8 mouse cellular contexts compared by ENCODE assay signal in genomic region chr6:125132470-125132869, GRCm38 (mm10). TPM values are rescaled to one million over a fixed set of nuclear protein-coding genes. Genes with fewer than 3 reads are reported as not detected.
DNase-seq lines count a peak whose midpoint lies in the region; ATAC-seq and TF ChIP-seq lines count a peak whose summit lies in the region.

No protein-coding gene starts in this region.

- DNase-seq in spleen, adult 2 months (ENCODE audit: low read depth in 1 of 2, low spot score in 2 of 2) = no peak
- DNase-seq in spleen, postnatal 4 days (ENCODE audit: low spot score in 2 of 2) = no peak
- DNase-seq in limb, embryonic 14.5 days (ENCODE audit: low spot score) = no peak
- DNase-seq in adrenal gland, postnatal 4 days (ENCODE audit: low spot score in 2 of 2) = no peak
- DNase-seq in thymus, postnatal 14 days = no peak

- TF ChIP-seq CTCF in spleen, adult 2 months (IDR thresholded peaks at IDR 0.05; ENCODE audit: extremely low read depth, insufficient read depth, insufficient read length, insufficient replicate concordance) = no peak

- H3K4me2 ChIP-seq in limb, embryonic 14.5 days (replicated peaks; ENCODE audit: low read depth, low read length, severe bottlenecking) = peak overlapping the region; percentile 86
- H3K4me2 ChIP-seq in stomach, embryonic 15.5 days = peak overlapping the region; percentile 81

- peak overlapping the region; percentile 73 for H3K9ac ChIP-seq in limb, embryonic 14.5 days (ENCODE audit: low read depth, low read length, severe bottlenecking)
- H3K9ac ChIP-seq in stomach, embryonic 15.5 days = peak overlapping the region; percentile 78

- 3% methylated on average over 11 of the region's 11 CpGs for WGBS in spleen, adult 2 months
- WGBS in limb, embryonic 14.5 days = 10% methylated on average over 11 of the region's 11 CpGs
- WGBS in stomach, embryonic 15.5 days = 4% methylated on average over 11 of the region's 11 CpGs

- no peaks in the 10 kb centered on the region for H3K9me3 ChIP-seq in erythroblast, embryonic 14.5 days (ENCODE audit: control insufficient read depth, low read length)
- H3K9me3 ChIP-seq in limb, embryonic 14.5 days (ENCODE audit: control insufficient read depth, low read length) = no peaks in the 10 kb centered on the region
- no peaks in the 10 kb centered on the region for H3K9me3 ChIP-seq in stomach, embryonic 15.5 days

- no peak for TF ChIP-seq POLR2A in spleen, adult 2 months (IDR thresholded peaks at IDR 0.05; ENCODE audit: low read depth, low read length)
- no peak for TF ChIP-seq POLR2A in limb, embryonic 14.5 days (IDR thresholded peaks at IDR 0.05; ENCODE audit: borderline replicate concordance, extremely low read depth, insufficient read depth, insufficient read length)

- H3K27ac ChIP-seq in spleen, adult 2 months (ENCODE audit: insufficient read depth, low read length) = 0 out of 2 replicates have a peak overlapping the region, but pooled peaks have one; percentile 44
- H3K27ac ChIP-seq in limb, embryonic 14.5 days (replicated peaks; ENCODE audit: low read depth, low read length) = no peak overlapping the region
- 0 out of 2 replicates have a peak overlapping the region, but pooled peaks have one; percentile 21 for H3K27ac ChIP-seq in stomach, embryonic 15.5 days

- no peaks in the 10 kb centered on the region for H3K27me3 ChIP-seq in erythroblast, embryonic 14.5 days (ENCODE audit: control insufficient read depth)
- H3K27me3 ChIP-seq in spleen, adult 2 months (ENCODE audit: control insufficient read depth, insufficient read depth, low read length) = no peaks in the 10 kb centered on the region
- no peaks in the 10 kb centered on the region for H3K27me3 ChIP-seq in limb, embryonic 14.5 days (ENCODE audit: control insufficient read depth, insufficient read depth, low read length)
- no peaks in the 10 kb centered on the region for H3K27me3 ChIP-seq in stomach, embryonic 15.5 days (replicated peaks)

- peak overlapping the region; percentile 69 for H3K4me3 ChIP-seq in erythroblast, embryonic 14.5 days (replicated peaks)
- peak overlapping the region; percentile 94 for H3K4me3 ChIP-seq in spleen, adult 2 months (ENCODE audit: extremely low read depth, insufficient read depth, insufficient read length)
- H3K4me3 ChIP-seq in limb, embryonic 14.5 days (replicated peaks; ENCODE audit: low read length) = peak overlapping the region; percentile 83
- peak overlapping the region; percentile 84 for H3K4me3 ChIP-seq in stomach, embryonic 15.5 days (replicated peaks)

- peaks cover 29% of the 10 kb centered on the region for H3K4me1 ChIP-seq in erythroblast, embryonic 14.5 days (ENCODE audit: control insufficient read depth)
- peaks cover 5% of the 10 kb centered on the region for H3K4me1 ChIP-seq in spleen, adult 2 months (ENCODE audit: control insufficient read depth, insufficient read depth, insufficient read length)
- no peaks in the 10 kb centered on the region for H3K4me1 ChIP-seq in limb, embryonic 14.5 days (ENCODE audit: control insufficient read depth, insufficient read depth, low read length)
- peaks cover 7% of the 10 kb centered on the region; the same call in 1 of the 2 replicates for H3K4me1 ChIP-seq in stomach, embryonic 15.5 days

- no peak for ATAC-seq in erythroblast, adult 5-6 weeks (replicated peaks; ENCODE audit: low FRiP score, poor library complexity, severe bottlenecking)
- ATAC-seq in limb, embryonic 14.5 days (ENCODE audit: low FRiP score, low read depth) = no peak
- no peak for ATAC-seq in stomach, embryonic 15.5 days (ENCODE audit: insufficient read depth, low FRiP score, low read depth)

- H3K36me3 ChIP-seq in erythroblast, embryonic 14.5 days (ENCODE audit: control insufficient read depth) = peaks cover 70% of the 10 kb centered on the region
- H3K36me3 ChIP-seq in spleen, adult 2 months (ENCODE audit: control insufficient read depth, insufficient read depth, low read length) = peaks cover 35% of the 10 kb centered on the region
- H3K36me3 ChIP-seq in limb, embryonic 14.5 days (ENCODE audit: control insufficient read depth, insufficient read depth, low read length) = peaks cover 72% of the 10 kb centered on the region
- peaks cover 56% of the 10 kb centered on the region for H3K36me3 ChIP-seq in stomach, embryonic 15.5 days

RNA-seq across cellular contexts. Expression of gene Nop2, which starts 0.8 kb away (rescaled TPM):
- polyA plus RNA-seq in erythroblast, embryonic 14.5 days (2012) = 0.78 and 1.8 TPM in 2 replicates
- 4.8 and 6.7 TPM in 2 replicates for total RNA-seq in erythroblast, adult 5-6 weeks (2015; ENCODE audit: low replicate concordance)
- 10.5 and 11.8 TPM in 2 replicates for total RNA-seq in erythroblast, adult 5-6 weeks (2017; ENCODE audit: low replicate concordance)
- polyA plus RNA-seq in spleen, adult 2 months (2012; rRNA removed) = 14.0 and 16.2 TPM in 2 replicates
- 43.7 and 48.5 TPM in 2 replicates for polyA plus RNA-seq in limb, embryonic 14.5 days (2012; rRNA removed)
- 54.2 TPM in 2 replicates for polyA plus RNA-seq in limb, embryonic 14.5 days (2014; fragmentation: Nextera tagmentation; extraction: Ambion mirVana)
- 55.6 and 60.1 TPM in 2 replicates for polyA plus RNA-seq in stomach, embryonic 15.5 days (2015; fragmentation: Nextera tagmentation; extraction: Ambion mirVana)
- 10 to 100 TPM; 36.5 to 36.8 TPM for total RNA-seq in adrenal gland, postnatal 4 days (2021)

RNA-seq across cellular contexts. Expression of gene Iffo1, which starts 12.6 kb away (rescaled TPM):
- 1.3 and 1.5 TPM in 2 replicates for polyA plus RNA-seq in erythroblast, embryonic 14.5 days (2012)
- 3.1 and 6.9 TPM in 2 replicates for total RNA-seq in erythroblast, adult 5-6 weeks (2015; ENCODE audit: low replicate concordance)
- total RNA-seq in erythroblast, adult 5-6 weeks (2017; ENCODE audit: low replicate concordance) = 2.2 and 10.9 TPM in 2 replicates
- polyA plus RNA-seq in spleen, adult 2 months (2012; rRNA removed) = 58.0 and 66.8 TPM in 2 replicates
- polyA plus RNA-seq in limb, embryonic 14.5 days (2012; rRNA removed) = 64.7 and 78.6 TPM in 2 replicates
- 25.9 and 34.1 TPM in 2 replicates for polyA plus RNA-seq in limb, embryonic 14.5 days (2014; fragmentation: Nextera tagmentation; extraction: Ambion mirVana)
- polyA plus RNA-seq in stomach, embryonic 15.5 days (2015; fragmentation: Nextera tagmentation; extraction: Ambion mirVana) = 8.2 and 9.0 TPM in 2 replicates
- total RNA-seq in adrenal gland, postnatal 4 days (2021) = 10 to 100 TPM; 42.7 to 49.9 TPM

RNA-seq across cellular contexts. Expression of gene Gapdh, which starts 33.8 kb away (rescaled TPM):
- polyA plus RNA-seq in erythroblast, embryonic 14.5 days (2012) = 525 and 659 TPM in 2 replicates
- total RNA-seq in erythroblast, adult 5-6 weeks (2015; ENCODE audit: low replicate concordance) = 912 and 913 TPM in 2 replicates
- total RNA-seq in erythroblast, adult 5-6 weeks (2017; ENCODE audit: low replicate concordance) = 174 and 278 TPM in 2 replicates
- polyA plus RNA-seq in spleen, adult 2 months (2012; rRNA removed) = 1,160 and 1,333 TPM in 2 replicates
- 3,758 and 4,454 TPM in 2 replicates for polyA plus RNA-seq in limb, embryonic 14.5 days (2012; rRNA removed)
- polyA plus RNA-seq in limb, embryonic 14.5 days (2014; fragmentation: Nextera tagmentation; extraction: Ambion mirVana) = 1,656 and 1,691 TPM in 2 replicates
- polyA plus RNA-seq in stomach, embryonic 15.5 days (2015; fragmentation: Nextera tagmentation; extraction: Ambion mirVana) = 1,509 and 1,865 TPM in 2 replicates
- 1,000 to 10,000 TPM; 1,146 to 1,218 TPM for total RNA-seq in adrenal gland, postnatal 4 days (2021)

RNA-seq across cellular contexts. Expression of gene Chd4, which starts 36.7 kb away (rescaled TPM):
- polyA plus RNA-seq in erythroblast, embryonic 14.5 days (2012) = 6.8 TPM in 2 replicates
- total RNA-seq in erythroblast, adult 5-6 weeks (2015; ENCODE audit: low replicate concordance) = 31.8 and 50.0 TPM in 2 replicates
- 70.6 and 102 TPM in 2 replicates for total RNA-seq in erythroblast, adult 5-6 weeks (2017; ENCODE audit: low replicate concordance)
- 87.4 and 196 TPM in 2 replicates for polyA plus RNA-seq in spleen, adult 2 months (2012; rRNA removed)
- polyA plus RNA-seq in limb, embryonic 14.5 days (2012; rRNA removed) = 75.0 and 89.7 TPM in 2 replicates
- polyA plus RNA-seq in limb, embryonic 14.5 days (2014; fragmentation: Nextera tagmentation; extraction: Ambion mirVana) = 78.6 and 81.8 TPM in 2 replicates
- polyA plus RNA-seq in stomach, embryonic 15.5 days (2015; fragmentation: Nextera tagmentation; extraction: Ambion mirVana) = 58.6 and 62.3 TPM in 2 replicates
- total RNA-seq in adrenal gland, postnatal 4 days (2021) = 100 to 1,000 TPM; 227 to 264 TPM

RNA-seq across cellular contexts. Expression of gene Ncapd2, which starts 59.0 kb away (rescaled TPM):
- polyA plus RNA-seq in erythroblast, embryonic 14.5 days (2012) = 78.5 and 98.6 TPM in 2 replicates
- 139 and 148 TPM in 2 replicates for total RNA-seq in erythroblast, adult 5-6 weeks (2015; ENCODE audit: low replicate concordance)
- 137 and 246 TPM in 2 replicates for total RNA-seq in erythroblast, adult 5-6 weeks (2017; ENCODE audit: low replicate concordance)
- polyA plus RNA-seq in spleen, adult 2 months (2012; rRNA removed) = 84.6 and 110 TPM in 2 replicates
- 250 and 270 TPM in 2 replicates for polyA plus RNA-seq in limb, embryonic 14.5 days (2012; rRNA removed)
- polyA plus RNA-seq in limb, embryonic 14.5 days (2014; fragmentation: Nextera tagmentation; extraction: Ambion mirVana) = 82.9 and 96.9 TPM in 2 replicates
- polyA plus RNA-seq in stomach, embryonic 15.5 days (2015; fragmentation: Nextera tagmentation; extraction: Ambion mirVana) = 107 and 108 TPM in 2 replicates
- 100 to 1,000 TPM in 1 of 2 experiments, 10 to 100 TPM in 1; 95.5 to 107 TPM for total RNA-seq in adrenal gland, postnatal 4 days (2021)
